Mouse (Mus musculus) heart, postnatal 36 days (tissue): Measurements from ENCODE around the gene Top2a. TPM values are rescaled to one million over a fixed set of nuclear protein-coding genes. Genes with fewer than 3 reads are reported as not detected.
A peak's percentile ranks its signal among the peaks of the same experiment; 100 is the strongest.

Experiments used
- DNase-seq, 2 experiments: peaks; one replicate each; pipeline ENCODE4 v3.0.0; 2021 to 2022
- intact Hi-C: fragments of 180-260 bp; cut with DNase I; formaldehyde crosslinking; loops from one replicate; pipeline ENCODE4 v1.15.1; 2025
- total RNA-seq, 2 experiments: library from RNA; stranded (reverse); gene quantifications; 2 replicates each; pipeline ENCODE4 v1.2.3; 2021

Top2a gene
- total RNA-seq, 2 experiments from 2014 or later: 3.9 to 4.6 TPM

GRCm38 (mm10) chr11:98954373-98954772 lies 69.6 kb downstream of the Top2a start:
- intact Hi-C loops: no loop called here
- peak; percentile 82 to 84 for DNase-seq

DNA sequence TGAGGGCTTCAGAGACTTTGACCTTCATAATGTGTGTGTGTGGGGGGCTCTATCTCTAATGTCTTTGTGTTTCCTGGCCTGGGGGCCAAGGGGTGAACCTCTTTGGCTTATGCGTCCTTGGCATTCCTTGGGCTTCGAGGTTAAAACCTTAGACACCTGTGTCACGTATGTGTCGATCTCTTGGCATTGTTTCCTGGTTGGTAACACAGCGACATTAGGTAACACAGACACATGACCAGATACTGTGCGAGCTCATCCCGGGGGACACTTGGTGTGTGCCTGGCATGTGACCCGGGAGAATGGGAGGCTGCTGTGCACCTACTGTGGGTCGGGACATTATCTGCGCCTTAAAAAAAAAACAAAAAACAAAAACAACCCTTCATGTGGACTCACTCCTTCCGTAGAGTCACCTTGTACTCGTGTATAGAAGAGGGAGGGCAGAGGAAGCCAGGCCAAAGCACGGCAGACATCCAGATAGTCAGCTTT lies 70.1 kb downstream of the Top2a start:
- intact Hi-C loops: no loop called here

GRCm38 (mm10) chr11:98953361-98953760 lies 70.6 kb downstream of the Top2a start:
- DNase-seq: no peak
- intact Hi-C loops: no loop called here

More for the DNA sequence above, 70.1 kb downstream of the Top2a start:
- peak in 1 of 2 experiments; percentile 12 for DNase-seq

DNA sequence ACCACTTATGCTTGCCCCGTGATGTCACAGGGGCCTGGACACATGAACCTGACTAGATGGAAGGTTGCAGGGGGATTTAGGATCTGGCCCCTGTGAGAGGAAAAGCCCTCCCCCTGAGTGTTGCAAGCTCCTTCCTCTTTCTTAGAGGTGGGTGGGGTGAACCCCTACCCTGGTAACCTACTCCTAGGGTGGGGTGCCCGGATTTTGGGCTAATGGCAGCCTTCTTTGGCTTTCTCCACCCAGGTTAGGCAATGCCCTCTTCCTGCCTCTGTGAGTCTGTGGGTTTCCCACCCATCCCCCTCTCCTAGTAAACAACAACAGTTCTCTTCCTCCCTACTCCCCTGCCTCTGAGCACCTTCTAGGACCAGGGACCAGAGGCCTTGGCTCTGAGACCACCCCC lies 71.3 kb downstream of the Top2a start:
- intact Hi-C loops: no loop called here
- DNase-seq: no peak

DNA sequence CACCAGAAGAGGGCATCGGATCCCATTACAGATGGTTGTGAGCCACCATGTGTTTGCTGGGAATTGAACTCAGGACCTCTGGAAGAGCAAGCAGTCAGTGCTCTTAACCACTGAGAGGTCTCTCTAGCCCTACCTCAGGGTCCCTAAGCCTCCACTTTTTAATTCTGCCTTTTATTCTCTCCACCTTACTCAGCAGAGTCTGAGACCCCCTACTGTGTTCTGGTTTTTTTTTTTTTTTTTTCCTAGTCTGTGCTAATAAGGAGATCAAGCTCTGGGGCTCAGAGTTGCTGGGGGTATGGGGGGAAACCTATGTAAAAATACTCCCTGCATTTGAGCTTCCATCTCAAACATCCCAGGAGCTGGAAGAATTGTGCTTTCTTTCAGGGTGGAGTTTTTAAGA lies 71.9 kb downstream of the Top2a start:
- DNase-seq: no peak
- intact Hi-C loops: no loop called here

DNA sequence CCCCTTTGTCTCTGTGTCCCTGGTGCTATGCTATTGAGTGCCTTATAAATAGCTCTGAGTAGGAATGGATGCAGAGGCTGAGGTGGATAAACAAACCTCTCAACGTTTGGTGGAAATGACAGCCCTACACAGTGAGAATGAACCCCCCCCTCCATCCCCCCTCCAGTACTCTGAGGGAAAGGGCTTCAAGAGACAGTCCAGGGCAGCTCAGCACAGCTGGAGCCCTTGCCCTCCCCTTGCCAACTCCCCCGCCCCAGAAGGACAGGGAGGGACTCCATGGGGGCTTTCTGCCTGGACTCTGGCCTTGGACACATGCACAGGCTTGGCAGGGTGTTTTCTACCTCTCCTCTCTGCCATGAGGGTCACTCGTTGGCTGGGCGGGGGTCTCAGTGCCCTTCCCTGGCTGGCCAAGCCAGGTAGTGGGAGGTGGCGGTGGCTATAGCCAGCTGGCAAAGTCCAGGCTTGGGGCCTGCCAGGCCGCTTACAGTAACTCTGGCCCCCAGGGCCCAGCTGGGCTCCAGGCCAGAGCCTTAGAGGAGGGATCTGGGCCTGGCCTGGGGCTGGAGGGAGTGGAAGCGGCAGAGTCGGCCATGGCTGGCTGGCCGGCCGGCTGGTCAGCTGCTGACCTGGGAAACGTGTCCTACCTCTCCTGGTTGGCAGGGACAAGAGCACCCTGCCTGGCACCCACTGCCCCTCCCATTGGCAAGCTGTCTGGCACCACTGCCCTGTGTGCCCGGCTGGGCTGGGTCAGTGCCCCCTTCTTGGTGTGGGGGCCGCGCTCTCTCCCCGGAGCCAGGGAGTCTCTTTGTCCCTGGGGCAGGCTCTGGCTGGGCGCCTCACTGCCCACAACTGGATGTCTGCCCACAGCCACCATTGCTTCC lies 72.7 kb downstream of the Top2a start:
- DNase-seq: peak; percentile 92 to 96
- intact Hi-C loops: loop anchor here (2.0 kb wide), 1 partner anchor 20 kb away; no protein-coding TSS in a partner anchor

- intact Hi-C loops: loop anchor here (2.0 kb wide), 1 partner anchor 20 kb away; no protein-coding TSS in a partner anchor
- no peak for DNase-seq
Observed at GRCm38 (mm10) chr11:98950484-98950883, 73.5 kb downstream of the Top2a start.

DNA sequence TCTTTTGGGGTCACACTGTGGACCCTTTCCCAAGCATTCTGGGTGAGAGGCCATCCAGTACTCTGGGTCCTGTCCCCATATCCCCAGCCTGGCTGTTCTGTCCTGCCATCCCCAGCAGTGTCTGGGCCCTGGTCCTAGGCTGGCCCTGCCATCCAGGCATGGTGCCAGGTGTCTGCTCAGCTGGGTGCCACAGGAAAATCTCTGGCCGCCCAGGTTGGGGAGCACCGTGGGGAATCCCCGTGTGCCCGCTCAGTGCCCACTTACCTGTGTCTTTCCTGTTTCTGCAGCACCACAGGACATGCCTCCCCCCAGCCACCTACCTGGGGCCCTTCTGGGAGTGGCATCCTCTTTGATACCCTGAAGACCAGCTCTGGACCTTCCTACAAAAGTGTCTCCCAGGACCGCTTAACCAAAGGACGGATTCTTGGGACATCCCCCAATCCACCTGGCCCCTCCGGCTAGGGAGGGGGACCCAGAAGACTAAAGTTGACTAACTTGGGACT lies 74.0 kb downstream of the Top2a start:
- intact Hi-C loops: loop anchor here (2.0 kb wide), 1 partner anchor 19 kb away; no protein-coding TSS in a partner anchor
- no peak for DNase-seq

DNA sequence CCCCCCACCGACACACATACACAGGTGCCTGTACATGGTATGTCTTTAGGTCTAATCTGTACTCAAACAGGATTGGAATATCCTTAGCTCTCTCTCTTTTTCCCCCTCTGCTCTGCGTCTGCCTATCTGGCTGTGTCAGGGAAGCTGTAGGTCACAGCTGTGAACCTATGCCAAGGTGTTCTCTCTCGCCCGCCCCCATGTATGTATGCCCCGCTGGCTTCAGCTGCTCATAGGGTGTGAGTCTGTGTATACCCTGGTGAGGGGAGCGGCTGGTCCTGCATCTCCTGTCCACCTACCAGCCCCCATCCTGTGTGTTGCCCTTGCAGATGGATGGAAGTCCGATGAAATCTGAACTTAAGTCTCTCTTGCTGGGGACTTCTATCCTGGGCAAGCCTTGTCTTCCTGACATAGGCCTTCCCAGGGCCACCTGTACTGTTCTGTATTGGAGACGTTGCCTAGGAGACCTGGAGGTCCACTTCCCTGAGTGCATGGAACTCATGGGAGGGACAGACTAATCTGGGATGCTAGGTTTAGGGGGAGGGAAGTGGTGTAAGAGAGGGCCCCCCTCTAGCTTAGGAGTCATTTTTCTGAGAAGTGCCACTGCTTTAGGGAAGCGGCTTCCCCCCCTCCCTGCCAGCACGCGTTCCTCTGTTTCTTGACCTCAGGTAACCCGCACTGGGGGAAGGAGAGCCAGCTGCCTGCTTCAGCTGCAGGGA lies 74.6 kb downstream of the Top2a start:
- DNase-seq: no peak
- intact Hi-C loops: no loop called here

GRCm38 (mm10) chr11:98947969-98948569 lies 75.9 kb downstream of the Top2a start:
- intact Hi-C loops: no loop called here
- no peak for DNase-seq

GRCm38 (mm10) chr11:98945605-98945977 lies 78.4 kb downstream of the Top2a start:
- peak in 1 of 2 experiments; percentile 15 for DNase-seq

GRCm38 (mm10) chr11:98944897-98945604 lies 78.9 kb downstream of the Top2a start:
- no peak for DNase-seq

More at GRCm38 (mm10) chr11:98945605-98945977, 78.4 kb downstream of the Top2a start:
- intact Hi-C loops: no loop called here

GRCm38 (mm10) chr11:98943741-98944461 lies 80.1 kb downstream of the Top2a start:
- intact Hi-C loops: no loop called here

More at GRCm38 (mm10) chr11:98944897-98945604, 78.9 kb downstream of the Top2a start:
- intact Hi-C loops: no loop called here

More at GRCm38 (mm10) chr11:98943741-98944461, 80.1 kb downstream of the Top2a start:
- peak in 1 of 2 experiments; percentile 59 for DNase-seq

Other genes starting within 250 kb of the Top2a start
- gene Nr1d1, start 248.9 kb downstream of the Top2a start, total RNA-seq: 100 to 1,000 TPM; 104 to 107 TPM
- gene Msl1, start 228.7 kb downstream of the Top2a start, total RNA-seq: 10 to 100 TPM; 74.4 to 75.3 TPM
- gene Casc3, start 219.3 kb downstream of the Top2a start, total RNA-seq: 10 to 100 TPM; 26.1 to 26.2 TPM
- under 1 TPM; 0.57 to 0.72 TPM for gene Rapgefl1, start 187.4 kb downstream of the Top2a start, total RNA-seq
- 10 to 100 TPM in 1 of 2 experiments, 1 to 10 TPM in 1; 8.1 to 10.2 TPM for gene Wipf2, start 160.6 kb downstream of the Top2a start, total RNA-seq
- gene Cdc6, start 116.4 kb downstream of the Top2a start, total RNA-seq: under 1 TPM; 0.14 to 0.49 TPM
- gene Rara, start 96.4 kb downstream of the Top2a start, total RNA-seq: 10 to 100 TPM; 10.5 to 13.6 TPM
- under 1 TPM; 0.33 to 0.36 TPM for gene Gjd3, start 41.2 kb downstream of the Top2a start, total RNA-seq
- 10 to 100 TPM; 80.6 to 93.5 TPM for gene Igfbp4, start 17.1 kb upstream of the Top2a start, total RNA-seq
- under 1 TPM; 0.27 to 0.36 TPM for gene Tns4, start 65.1 kb upstream of the Top2a start, total RNA-seq
- gene Ccr7, start 130.9 kb upstream of the Top2a start, total RNA-seq: under 1 TPM; 0.38 to 0.58 TPM
- gene Smarce1, start 206.8 kb upstream of the Top2a start, total RNA-seq: 10 to 100 TPM; 42.9 to 47.8 TPM
- 10 to 100 TPM; 25.6 to 33.4 TPM for gene Krt222, start 219.9 kb upstream of the Top2a start, total RNA-seq